Mouse (Mus musculus) cerebellum, postnatal 36 days (tissue): ENCODE data around the gene 2310009B15Rik.

Experiments
- DNase-seq, 2 experiments: peaks; one replicate each; pipeline ENCODE4 v3.0.0; 2021 to 2022; ENCODE audit warnings: mixed read lengths in 2 of 2

Gene 2310009B15Rik

DNA sequence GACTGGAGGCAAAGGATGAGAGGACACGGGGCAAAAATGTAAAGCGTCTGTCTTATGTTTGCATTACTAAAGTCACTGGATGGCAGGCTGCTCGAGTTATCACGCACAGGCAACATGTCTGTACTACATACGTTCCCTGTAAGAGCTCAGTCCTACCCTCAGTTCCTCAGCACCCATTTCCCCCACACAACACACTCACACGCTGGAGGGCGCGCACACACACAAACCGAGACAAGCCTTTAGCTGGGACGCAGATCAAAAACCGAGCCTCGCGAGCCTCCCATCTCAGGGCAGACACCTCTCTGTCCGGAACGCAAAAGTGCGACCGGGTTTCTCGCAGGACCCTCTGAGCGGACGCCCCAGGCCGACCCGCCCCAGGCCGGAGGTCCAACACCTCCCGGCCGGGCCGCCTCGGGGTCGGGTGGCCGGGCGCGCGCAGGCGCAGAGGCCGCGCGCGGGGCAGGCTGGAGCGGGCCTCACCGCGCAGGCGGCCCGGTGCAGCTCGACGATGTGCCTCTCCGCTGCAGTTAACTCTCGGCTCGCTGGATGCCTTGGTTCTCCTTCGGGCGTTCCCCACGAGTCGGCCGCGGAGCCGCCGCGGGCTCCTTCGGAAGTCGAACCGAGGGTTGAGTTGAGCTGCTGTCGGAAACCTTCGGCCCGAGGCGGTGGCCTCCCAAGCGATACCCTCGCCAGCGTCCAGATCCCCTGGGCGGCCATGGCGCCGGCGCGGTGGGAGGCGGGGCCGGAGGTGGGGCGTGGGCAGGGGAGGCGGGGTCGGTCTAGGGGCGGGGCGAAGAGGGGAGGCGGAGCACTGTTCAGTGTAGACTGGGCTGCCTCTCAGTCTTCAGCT, at the start of gene 2310009B15Rik:
2310009B15Rik (minus strand) TSS at position 752 of the 850 bp plus-strand sequence.
- peak; percentile 75 to 78 for DNase-seq

DNA sequence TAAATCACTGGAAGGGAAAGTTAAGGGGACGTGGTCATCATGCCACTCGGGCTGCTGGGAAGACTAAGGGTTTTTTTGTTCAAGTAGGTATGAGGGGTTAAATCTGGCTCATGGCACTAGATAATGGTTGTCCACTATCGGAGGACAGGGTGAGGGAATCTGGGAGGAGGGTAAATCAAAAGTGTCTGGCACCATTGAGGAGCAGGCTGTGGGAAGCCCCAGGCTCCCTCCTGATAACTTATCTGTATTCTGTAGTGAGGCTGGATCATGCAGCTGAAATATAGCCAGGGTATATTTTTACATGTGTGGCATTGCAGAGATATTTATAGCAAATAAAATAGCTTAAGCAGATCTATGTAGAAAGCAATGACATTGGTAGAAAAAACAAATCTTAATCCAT, 49.6 kb upstream of the 2310009B15Rik start:
- DNase-seq = no peak

DNA sequence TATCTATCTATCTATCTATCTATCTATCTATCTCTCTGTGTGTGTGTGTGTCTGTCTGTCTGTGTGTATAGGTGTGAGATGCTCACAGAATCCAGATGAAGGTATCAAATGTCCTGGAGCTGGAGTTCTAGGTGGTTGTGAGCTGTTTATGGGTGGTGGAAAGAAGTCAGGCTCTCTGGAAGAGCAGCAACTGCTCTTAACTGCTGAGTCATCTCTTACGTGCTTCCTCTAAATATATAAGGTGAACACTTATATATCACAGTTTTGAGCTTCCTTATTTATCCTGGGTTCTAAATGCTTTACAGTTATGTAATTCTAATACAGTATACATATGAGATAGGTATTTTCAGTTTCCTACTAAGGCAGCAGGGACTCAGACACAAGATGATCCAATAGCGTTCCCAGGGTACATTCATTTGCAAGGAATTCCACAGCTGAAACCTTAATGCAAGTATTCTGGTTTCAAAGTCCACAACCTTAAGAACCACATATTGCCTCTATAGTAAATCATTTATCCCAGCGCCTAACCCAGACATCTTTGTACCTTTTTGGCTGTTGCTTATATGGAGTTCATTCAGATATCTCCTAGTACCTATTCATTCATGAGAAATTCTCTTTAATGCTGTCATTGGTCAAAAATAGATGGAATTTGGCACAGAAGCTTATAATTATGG, 48.6 kb upstream of the 2310009B15Rik start:
- no peak for DNase-seq

DNA sequence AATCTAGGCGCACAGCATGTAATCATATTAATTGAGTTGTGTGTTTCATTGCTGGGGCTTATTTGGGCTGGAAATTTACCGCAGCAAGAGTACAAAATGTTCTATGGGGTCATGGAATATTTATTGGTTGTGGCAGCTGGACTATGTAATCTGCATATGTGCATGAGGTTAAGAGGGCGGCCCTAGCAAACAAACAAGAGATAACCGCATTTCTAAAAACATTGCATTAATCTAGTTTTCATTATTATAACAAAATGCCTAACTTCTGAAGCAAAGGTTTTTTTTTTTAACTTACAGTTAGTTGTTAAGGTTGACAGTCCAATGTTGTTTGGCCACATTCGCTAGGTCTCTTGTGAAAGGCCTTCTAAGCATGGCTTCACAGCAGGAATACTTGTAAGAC, 47.2 kb upstream of the 2310009B15Rik start:
- DNase-seq = no peak

DNA sequence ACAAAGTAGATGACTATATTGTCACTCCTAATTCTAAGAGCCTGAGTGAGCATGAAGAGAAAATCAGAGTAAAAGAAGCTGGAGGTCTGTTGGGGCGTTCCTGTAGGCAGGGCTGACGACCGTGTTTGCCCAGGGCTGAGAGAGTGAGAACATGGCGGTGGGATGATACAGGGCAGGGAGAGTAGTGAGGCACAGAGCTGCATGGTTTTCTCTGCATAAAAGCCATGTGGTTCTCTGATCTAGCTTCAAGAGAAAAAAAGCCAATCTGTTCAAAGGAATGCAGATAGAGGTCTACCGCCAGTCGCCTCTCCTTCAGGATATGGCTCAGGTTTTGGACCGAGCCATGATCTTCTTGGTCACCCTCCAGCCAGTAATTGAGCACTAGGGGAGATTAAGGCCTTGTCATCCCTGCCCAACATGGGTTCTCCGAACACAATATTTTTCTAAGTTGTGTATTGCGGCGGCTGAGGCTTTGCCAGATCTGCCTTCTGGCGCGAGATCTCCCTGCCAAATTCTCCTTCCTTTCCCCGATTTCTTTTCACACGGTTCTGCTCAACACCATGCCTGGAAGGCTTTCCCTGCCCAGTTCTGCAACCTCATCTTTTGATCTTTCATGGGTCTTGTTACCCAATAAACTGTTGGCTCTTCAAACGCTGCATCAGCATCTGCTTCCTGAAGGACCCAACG, 44.9 kb upstream of the 2310009B15Rik start:
- DNase-seq = peak; percentile 79 to 81

DNA sequence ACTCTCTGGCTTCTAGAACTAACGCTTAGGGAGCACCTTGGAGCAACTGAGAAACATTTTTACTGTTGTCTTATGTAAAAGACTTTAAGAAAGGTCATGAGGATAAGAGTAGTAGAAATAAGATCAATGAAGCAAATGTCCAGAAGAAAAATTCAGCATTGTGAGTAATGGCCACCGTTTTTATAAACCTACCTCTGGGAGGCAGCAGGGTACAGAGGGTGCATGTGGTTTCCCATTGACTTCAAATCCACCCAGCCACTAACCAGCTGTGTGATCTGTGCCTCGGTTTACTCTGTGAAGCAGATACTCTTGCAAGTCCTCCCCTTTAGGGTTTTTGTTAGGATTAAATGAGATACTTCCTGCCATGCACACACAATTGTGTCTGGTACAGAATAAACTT, 39.4 kb upstream of the 2310009B15Rik start:
- DNase-seq = no peak

DNA sequence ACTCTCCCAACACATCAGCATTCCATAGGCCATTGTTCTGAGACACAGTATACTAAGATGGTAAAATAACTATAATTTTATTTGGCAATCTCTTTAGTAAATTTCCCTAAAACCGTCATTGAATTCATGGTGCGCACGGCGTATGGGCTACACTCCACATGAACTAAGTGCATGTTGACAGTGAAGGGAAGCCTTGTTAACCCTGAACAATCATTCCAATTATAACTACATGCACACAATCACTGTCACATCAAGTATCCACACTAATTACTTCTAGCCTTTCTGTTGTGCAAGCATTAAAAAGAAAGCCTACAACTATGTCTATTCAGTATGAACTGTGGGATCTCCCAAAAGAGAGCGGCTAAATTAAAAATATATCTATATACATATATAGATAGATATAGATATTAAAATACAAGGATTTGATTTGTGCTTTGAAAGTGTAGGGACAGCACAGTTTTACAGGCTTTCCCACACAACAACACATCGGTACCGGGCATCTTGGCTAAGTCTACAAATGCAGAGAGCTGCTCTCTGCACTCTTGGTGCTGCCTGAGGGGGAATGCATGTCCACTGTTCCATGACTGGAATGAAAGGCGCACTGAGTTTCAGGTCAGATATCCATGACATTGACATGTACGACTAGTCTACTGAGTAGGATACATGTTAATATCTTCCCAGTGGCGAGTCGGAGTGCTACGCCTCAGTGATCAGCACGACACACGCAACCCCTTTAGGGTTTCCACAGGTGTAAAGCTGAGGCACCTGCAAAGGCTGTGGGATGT, 21.0 kb upstream of the 2310009B15Rik start:
- DNase-seq = no peak

DNA sequence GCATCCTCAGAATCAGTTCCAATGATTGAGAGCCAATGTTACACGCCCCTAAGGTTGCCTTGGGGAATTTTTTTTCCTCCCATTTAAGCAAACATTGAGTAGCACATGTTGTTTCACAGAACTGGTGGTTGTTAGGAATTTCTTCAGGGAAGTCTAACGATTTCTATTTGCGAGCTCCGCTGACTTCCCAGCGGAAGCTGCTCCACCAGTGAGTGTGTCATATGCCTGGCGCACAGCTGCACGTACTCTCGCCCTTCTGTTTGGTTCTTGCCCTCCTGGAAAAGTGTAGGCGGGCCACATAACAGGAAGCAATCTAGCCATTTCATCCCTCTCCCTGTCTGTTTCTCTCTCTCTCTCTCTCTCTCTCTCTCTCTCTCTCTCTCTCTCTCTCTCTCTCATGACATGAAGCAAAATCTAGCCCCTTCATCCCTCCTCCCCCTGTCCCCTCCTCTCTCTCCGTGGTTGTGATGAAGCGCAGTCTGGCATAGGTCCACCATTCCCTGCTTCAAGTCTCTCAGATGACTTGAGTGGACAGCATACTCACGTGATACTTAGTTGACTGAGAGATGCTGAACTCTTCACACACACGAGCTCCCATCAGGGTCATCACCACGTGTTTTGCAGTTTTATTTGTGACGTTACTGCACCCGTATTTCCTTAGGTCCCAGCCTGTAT, 19.9 kb upstream of the 2310009B15Rik start:
- DNase-seq = no peak

DNA sequence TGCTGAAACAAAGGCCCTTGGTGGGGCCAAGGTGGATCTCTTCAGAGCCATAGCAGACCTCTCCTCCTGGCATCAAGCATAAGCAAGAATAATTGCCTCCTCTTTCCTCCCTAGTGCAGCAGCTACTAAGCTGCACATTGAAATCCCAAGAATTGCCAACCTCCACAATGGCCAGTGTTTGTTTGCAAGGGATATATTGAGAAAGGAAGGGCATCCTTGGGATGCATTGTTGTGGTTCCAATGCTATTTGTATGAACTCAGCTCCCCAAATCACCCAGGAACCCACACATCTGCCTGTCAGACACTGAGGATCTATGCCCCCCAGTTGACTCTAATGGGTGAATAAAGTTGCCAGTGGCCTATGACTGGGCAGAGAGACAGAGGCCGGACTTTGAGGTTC, 5.8 kb downstream of the 2310009B15Rik start:
- DNase-seq = no peak

DNA sequence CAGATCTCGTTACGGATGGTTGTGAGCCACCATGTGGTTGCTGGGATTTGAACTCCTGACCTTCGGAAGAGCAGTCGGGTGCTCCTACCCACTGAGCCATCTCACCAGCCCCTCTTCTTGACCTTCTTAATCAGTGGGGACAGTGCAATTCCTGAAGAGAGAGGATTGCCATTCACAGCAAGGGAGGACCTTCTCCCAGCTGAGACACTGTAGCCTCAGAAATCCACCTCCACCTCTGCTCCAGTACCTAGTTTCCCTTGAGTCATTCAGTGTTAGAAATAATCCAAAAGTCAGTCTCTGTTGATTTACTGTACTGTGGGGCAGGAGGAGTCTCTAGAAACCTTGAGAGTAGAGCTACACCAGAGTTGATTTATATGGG, 6.5 kb downstream of the 2310009B15Rik start:
- DNase-seq = no peak

DNA sequence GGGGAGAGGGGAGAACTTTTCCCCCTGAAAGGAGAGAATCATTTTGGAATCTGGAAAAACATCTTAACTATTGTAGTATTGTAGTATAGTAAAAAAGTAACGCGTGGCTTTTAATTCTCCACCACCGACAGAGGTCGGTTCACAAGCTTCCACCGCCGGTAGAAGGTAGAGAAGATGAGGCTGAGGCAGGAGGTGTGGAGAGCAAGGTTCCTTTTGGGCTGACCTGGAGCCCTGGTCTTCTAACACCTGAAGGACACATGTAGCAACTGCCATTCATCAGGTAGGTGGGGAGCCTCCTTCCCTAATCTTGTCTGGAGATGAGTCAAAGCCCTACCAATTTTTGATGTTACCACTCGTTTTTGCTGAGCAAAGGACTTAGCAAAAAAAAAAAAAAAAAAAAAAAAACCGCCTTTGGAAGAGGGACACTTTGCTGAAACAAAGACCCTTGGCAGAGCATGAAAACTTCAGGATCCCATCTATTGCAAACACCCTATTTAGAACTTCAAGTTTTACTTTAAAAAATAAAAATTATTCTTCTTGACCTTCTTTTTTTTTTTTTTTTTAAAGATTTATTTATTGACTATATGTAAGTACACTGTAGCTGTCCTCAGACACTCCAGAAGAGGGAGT, 7.0 kb downstream of the 2310009B15Rik start:
- DNase-seq = no peak

DNA sequence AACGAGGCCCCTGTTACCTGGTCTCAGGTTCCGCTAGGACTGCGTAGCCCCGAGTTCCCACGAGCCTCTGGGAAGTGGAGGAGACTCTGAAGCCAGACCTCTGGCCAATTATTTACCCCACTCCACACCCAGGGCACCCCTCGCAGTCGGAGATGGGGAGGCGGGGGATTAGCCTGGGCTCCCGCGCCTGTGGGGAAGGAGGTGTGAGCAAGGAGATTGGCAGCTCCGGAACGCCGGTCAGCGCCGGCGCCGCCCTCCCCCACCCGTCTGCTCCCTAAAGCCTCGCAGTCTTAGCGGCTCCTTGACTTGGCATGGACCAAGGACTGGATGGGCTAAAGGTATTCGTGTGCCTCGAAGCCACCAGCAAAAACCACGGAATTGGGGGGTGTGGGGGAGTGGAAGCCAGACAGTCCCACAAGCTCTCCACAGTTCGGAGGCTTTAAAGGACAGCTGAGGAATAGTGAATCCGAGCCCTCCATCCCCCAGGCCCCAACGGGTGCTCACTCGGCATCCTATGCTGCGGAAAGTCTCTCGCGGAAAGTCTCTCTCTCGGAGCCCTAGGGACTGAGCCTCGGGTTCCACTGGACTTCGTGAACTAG, 8.0 kb downstream of the 2310009B15Rik start, which contains the start of gene Lhx9:
Lhx9 (minus strand) TSS at position 67 of the 599 bp plus-strand sequence.
- DNase-seq = no peak

DNA sequence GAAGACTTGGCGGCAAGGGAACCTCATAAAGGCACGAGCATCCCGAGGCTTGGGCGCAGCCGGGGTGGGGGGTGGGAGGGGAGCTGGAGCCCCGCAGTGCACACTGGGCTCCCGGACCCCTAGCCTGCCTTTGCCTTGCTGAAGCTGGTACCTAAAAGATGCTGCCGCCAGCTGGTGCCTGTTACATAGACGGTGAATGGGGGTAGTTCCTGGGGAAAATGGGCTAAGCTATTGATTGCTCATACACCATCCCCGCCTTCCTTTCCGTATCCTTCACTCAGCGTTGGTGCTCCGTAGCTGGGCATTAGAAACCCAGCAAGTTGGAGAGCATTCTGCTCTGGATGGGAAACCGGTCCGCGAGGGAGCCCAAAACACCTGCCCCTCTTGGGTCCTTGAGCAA, 8.6 kb downstream of the 2310009B15Rik start:
- DNase-seq = no peak

DNA sequence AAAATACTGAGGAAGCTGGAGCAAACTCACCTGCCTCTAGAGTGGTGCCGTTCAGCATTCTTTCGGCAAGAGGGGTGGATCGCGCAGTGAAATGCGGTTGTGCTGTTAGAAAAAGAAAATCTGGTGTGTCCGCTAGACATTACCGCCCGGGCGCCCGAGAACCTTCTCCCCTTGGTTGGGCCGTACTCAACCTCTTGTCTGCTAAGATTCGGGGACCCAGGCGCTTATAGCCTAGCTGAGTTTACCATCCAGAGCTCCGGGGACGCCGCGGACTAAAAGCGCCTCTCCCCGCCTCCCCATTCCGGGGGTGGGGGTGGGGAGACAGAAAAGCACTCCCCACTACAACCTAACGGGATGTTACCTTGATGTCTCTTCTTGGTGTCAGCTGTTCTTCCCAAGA, 9.5 kb downstream of the 2310009B15Rik start:
- no peak for DNase-seq

DNA sequence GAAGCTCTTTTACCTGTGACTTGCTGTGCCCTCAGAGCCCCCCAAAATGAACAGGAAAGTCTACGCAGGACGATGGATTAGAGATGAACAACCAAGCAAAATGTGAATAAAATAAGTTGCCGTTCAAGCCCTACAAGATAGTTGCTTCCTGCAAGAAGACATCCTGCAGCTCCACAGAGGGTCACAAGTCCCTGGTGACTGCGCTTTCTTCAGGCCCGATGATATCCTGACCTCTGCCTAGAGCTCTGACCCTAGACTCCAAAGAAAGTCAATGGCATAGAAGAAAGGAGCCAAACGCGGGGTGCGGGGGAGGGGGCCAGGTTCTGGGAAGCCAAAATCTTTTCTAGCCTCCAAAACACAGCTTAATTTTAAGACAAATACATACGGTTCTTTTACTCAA, 10.1 kb downstream of the 2310009B15Rik start:
- DNase-seq = no peak

DNA sequence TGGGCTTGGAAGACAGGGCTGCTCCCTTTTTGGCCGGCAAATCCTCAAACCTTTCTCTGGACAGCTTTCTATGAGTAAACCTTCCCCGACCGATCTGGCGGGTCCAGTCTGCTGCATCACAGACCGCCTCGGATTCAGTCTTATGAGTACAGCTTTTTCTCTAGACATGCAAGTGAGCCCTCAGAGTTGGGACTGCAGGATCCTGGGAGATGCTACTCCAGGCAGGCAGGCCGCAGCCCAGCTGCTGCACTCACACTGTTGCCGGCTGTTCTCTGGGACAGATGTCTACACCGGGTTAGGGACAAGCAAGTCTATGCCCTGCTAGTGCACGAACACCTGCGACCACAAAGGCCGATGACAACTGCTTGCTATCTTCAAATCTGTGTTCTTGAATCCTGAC, 10.5 kb downstream of the 2310009B15Rik start:
- no peak for DNase-seq

DNA sequence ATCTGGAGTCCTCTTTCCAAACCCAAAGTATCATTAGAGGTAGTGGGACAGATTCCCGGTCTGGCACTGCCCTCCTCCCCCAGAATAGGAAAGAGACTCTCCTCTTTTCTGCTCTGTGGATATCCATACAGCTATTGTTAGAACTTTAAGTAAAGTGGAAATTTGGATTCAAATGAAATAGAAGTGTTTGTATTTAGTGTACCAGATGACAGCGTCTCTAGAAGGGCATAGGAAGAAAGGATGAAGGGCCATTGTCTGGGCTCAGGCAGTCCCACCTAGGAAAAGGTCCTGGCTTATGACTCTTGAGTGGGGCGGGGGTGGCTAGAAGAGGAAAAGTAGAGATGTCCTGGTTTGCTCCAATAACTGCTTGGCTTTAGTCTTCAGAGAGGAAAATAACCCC, 11.2 kb downstream of the 2310009B15Rik start:
- DNase-seq = no peak

DNA sequence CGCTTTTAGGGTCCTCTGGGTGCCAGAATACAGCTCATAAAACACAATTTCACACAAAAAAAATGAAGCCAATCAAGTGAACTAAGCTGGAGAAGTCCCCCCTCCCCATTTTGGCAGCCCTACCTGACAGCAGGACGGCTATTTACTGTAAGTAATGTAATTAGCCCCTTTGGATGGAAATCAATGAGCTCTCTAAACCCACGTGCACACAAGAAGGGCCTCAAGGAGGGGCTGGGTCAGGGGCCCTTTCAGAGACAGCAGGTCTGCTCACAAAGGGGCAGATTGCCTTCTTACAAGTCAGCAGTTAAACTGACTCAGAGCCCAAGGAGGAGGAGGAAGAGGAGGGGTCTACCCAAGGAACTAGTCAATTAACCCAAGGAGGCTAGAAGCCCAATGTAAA, 12.5 kb downstream of the 2310009B15Rik start:
- no peak for DNase-seq

DNA sequence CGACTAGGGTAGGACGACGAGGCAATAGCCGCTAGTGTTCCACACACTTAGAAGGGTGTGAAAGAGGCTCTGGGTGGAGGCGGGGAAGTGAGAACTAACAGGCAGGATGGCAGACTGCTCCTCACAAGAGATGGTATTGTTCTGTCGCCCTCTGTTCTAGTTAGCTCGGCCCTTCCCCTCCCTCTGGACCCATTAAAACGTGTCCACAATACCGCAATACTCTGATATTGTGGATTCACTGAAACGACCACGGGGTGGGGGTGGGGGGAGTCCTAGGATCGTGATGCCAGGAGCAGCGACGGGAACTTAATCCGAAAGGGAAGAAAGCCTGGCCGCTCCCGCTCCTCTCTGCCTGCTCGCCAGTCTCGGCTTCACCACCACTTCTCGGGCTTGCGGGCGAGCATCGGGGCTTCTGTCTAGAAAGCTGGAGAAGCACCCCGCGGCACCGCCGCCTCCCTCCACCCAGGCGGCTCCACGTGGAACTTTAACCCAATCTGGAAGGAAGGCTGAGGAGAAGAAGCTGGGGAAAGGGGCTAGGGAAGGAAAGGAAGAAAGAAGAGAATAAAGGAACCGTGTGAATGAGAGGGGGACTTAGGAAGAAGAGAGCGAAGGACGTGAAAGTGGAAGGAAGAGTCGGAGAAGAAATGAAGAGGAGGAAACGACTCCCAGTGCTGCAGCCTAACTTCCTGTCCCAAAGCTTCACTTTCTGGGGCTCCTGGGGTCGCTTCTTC, 13.1 kb downstream of the 2310009B15Rik start:
- peak in 1 of 2 experiments; percentile 13 for DNase-seq

DNA sequence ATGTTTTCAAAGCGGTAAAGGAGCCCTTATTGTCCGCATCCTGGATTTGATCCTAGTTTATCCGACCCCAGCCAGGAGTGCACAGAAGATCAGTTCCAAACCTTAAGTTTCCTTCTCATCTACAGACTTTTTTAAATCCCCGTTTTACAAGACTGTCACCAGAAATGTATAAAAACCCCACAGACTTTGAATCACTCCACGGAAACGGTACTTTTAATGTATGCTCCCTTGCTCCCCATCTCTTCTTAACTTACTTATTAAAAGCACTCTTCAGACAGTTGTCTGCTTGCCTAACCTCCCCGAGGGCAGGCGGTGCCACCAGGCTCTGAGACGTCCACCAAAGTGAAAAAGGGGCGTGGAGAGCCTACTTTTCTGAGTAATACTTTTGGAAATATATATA, 13.9 kb downstream of the 2310009B15Rik start:
- peak in 1 of 2 experiments; percentile 6 for DNase-seq
